Mouse (Mus musculus) gastrocnemius, adult 18-20 months (tissue): ENCODE data around the gene Ablim2. TPM values are rescaled to one million over a fixed set of nuclear protein-coding genes. Genes with fewer than 3 reads are reported as not detected.

ENCODE experiments used
- DNase-seq: peaks from one replicate; pipeline ENCODE4 v3.0.0; 2021; ENCODE audit warnings: low spot score
- total RNA-seq, 2 experiments: library from RNA; stranded (reverse); gene quantifications; 2 replicates each; pipeline ENCODE4 v1.2.3; 2021

The Ablim2 gene
- total RNA-seq, 2 experiments from 2014 or later, result 35.0 to 45.0 TPM

GRCm38 (mm10) chr5:35739536-35740278 is 18.0 kb upstream of the Ablim2 start, which contains the start of gene Sh3tc1:
Sh3tc1 (minus strand) TSS chr5:35739987.
- no peak for DNase-seq

GRCm38 (mm10) chr5:35740716-35741115 is 17.0 kb upstream of the Ablim2 start:
- DNase-seq, result no peak

- no peak for DNase-seq
These were observed 16.4 kb upstream of the Ablim2 start for GRCm38 (mm10) chr5:35741225-35741820.

- peak; percentile 92 for DNase-seq
These were observed 14.3 kb upstream of the Ablim2 start for GRCm38 (mm10) chr5:35743238-35743951.

- DNase-seq, result no peak
These were observed 13.5 kb upstream of the Ablim2 start for GRCm38 (mm10) chr5:35743990-35744722.

- no peak for DNase-seq
These were observed 12.3 kb upstream of the Ablim2 start for GRCm38 (mm10) chr5:35745406-35745805.

- peak; percentile 82 for DNase-seq
These were observed 10.8 kb upstream of the Ablim2 start for GRCm38 (mm10) chr5:35746910-35747309.

GRCm38 (mm10) chr5:35749416-35749815 is 8.3 kb upstream of the Ablim2 start:
- no peak for DNase-seq

GRCm38 (mm10) chr5:35750026-35750425 is 7.7 kb upstream of the Ablim2 start:
- no peak for DNase-seq

GRCm38 (mm10) chr5:35751016-35751415 is 6.7 kb upstream of the Ablim2 start:
- DNase-seq, result no peak

GRCm38 (mm10) chr5:35755131-35755733 is 2.4 kb upstream of the Ablim2 start:
- DNase-seq, result peak; percentile 78

- no peak for DNase-seq
These were observed 1.7 kb upstream of the Ablim2 start for GRCm38 (mm10) chr5:35756020-35756419.

- no peak for DNase-seq
These were observed 562 bp upstream of the Ablim2 start for GRCm38 (mm10) chr5:35756997-35757638.

- no peak for DNase-seq
These were observed 687 bp downstream of the Ablim2 start for GRCm38 (mm10) chr5:35758081-35759053.

- no peak for DNase-seq
These were observed 3.6 kb downstream of the Ablim2 start for GRCm38 (mm10) chr5:35761323-35761722.

GRCm38 (mm10) chr5:35762388-35762787 is 4.7 kb downstream of the Ablim2 start:
- DNase-seq, result peak; percentile 73

- DNase-seq, result peak; percentile 59
These were observed 5.2 kb downstream of the Ablim2 start for GRCm38 (mm10) chr5:35762850-35763249.

- DNase-seq, result no peak
These were observed 8.2 kb downstream of the Ablim2 start for GRCm38 (mm10) chr5:35765909-35766308.

GRCm38 (mm10) chr5:35768525-35768924 is 10.8 kb downstream of the Ablim2 start:
- no peak for DNase-seq

- no peak for DNase-seq
These were observed 11.3 kb downstream of the Ablim2 start for GRCm38 (mm10) chr5:35768997-35769396.
